Mouse (Mus musculus) liver, adult 2 months (tissue): ENCODE results near the gene Sirpa. TPM values are rescaled to one million over a fixed set of nuclear protein-coding genes. Genes with fewer than 3 reads are reported as not detected.

ENCODE experiments used
- DNase-seq: peaks from one replicate; pipeline ENCODE4 v3.0.0-alpha.2; 2011; ENCODE audit warnings: low read depth, low spot score; ENCODE audit errors: extremely low read depth
- H3K27ac ChIP-seq: fragments of 200-500 bp; replicated peaks from 2 replicates; pipeline ENCODE4 v1.5.1; 2012; ENCODE audit warnings: low read depth, mild to moderate bottlenecking, control low read depth, inconsistent platforms, low read length; ENCODE audit not compliant: insufficient read depth
- H3K27me3 ChIP-seq: fragments of 200-500 bp; 2 replicates; pipeline ENCODE4 v1.6.1; 2012; ENCODE audit warnings: mild to moderate bottlenecking, moderate library complexity, low read length, inconsistent platforms; ENCODE audit not compliant: control insufficient read depth, insufficient read depth
- H3K36me3 ChIP-seq: fragments of 200-500 bp; 2 replicates; pipeline ENCODE4 v1.6.1; 2012; ENCODE audit warnings: low read length, inconsistent platforms; ENCODE audit not compliant: control insufficient read depth, insufficient read depth
- H3K4me1 ChIP-seq: fragments of 200-500 bp; 2 replicates; pipeline ENCODE4 v1.6.1; 2011; ENCODE audit warnings: low read length; ENCODE audit not compliant: control insufficient read depth, insufficient read depth
- H3K4me3 ChIP-seq: fragments of 200-500 bp; 2 replicates; pipeline ENCODE4 v1.5.1; 2011; ENCODE audit warnings: low read depth, mild to moderate bottlenecking, control low read depth, low read length, moderate library complexity; ENCODE audit not compliant: insufficient read depth
- H3K79me2 ChIP-seq: fragments of 200-500 bp; 2 replicates; pipeline ENCODE4 v1.6.1; 2012; ENCODE audit warnings: inconsistent platforms, mild to moderate bottlenecking, low read length, moderate library complexity; ENCODE audit not compliant: control insufficient read depth, insufficient read depth
- H3K9ac ChIP-seq: fragments of 200-500 bp; 2 replicates; pipeline ENCODE4 v1.6.1; 2012; ENCODE audit warnings: low read depth, mild to moderate bottlenecking, control low read depth, inconsistent platforms, low read length
- CTCF ChIP-seq: fragments of 200-500 bp; IDR thresholded peaks from 2 replicates; pipeline ENCODE4 v1.5.1; 2011; ENCODE audit warnings: low read depth, low read length, control low read depth
- POLR2A ChIP-seq: fragments of 200-500 bp; IDR thresholded peaks from 2 replicates; pipeline ENCODE4 v1.6.1; 2011; ENCODE audit warnings: low read length, control low read depth; ENCODE audit not compliant: insufficient read depth; ENCODE audit errors: extremely low read depth
- WGBS: fragments of 180-500 bp; shearing (Covaris S2); methylation state at CpG from one replicate; pipeline ENCODE4 v1.1.7; 2018; 5-methylcytosine and 5-hydroxymethylcytosine counted together
- polyA plus RNA-seq: library from polyadenylated mRNA; depleted of rRNA; stranded (reverse); fragments of >200 nt; gene quantifications from 2 replicates; pipeline ENCODE4 v1.2.3, GENCODE M21; 2012; rRNA removed
- total RNA-seq: library from RNA; depleted of rRNA; stranded (reverse); fragments of >200 nt; gene quantifications from 2 replicates; pipeline ENCODE4 v1.2.3, GENCODE M21; 2014; rRNA removed

Gene Sirpa
- total and polyA plus RNA-seq, 2 experiments, result 12.4 to 13.1 TPM

GRCm38 (mm10) chr2:129680236-129680635 lies 87.6 kb downstream of the Sirpa start:
- Histone ChIP-seq H3K9ac (no peak overlapping the region), H3K27me3 (no peaks in the 10 kb centered on the region; the same call in 1 of the 2 replicates), H3K36me3 (no peaks in the 10 kb centered on the region), H3K27ac (no peak overlapping the region), H3K4me1 (no peaks in the 10 kb centered on the region), H3K79me2 (no peaks in the 10 kb centered on the region), H3K4me3 (no peak overlapping the region)
- 77% methylated on average over 3 of the region's 3 CpGs for WGBS
- DNase-seq, result no peak
- TF ChIP-seq CTCF (no peak), POLR2A (no peak)

Other genes starting within 250 kb of the Sirpa start
- 1.8 and 2.1 TPM in 2 replicates for gene Il1b, start 221.7 kb upstream of the Sirpa start, total RNA-seq
- 0.39 and 0.84 TPM in 2 replicates for gene Il1b, start 221.7 kb upstream of the Sirpa start, polyA plus RNA-seq
- gene F830045P16Rik, start 56.2 kb upstream of the Sirpa start, total RNA-seq, result not detected in 2 replicates
- not detected in 2 replicates for gene F830045P16Rik, start 56.2 kb upstream of the Sirpa start, polyA plus RNA-seq
- not detected in 2 replicates for gene Pdyn, start 107.0 kb downstream of the Sirpa start, total RNA-seq
- not detected in 2 replicates for gene Pdyn, start 107.0 kb downstream of the Sirpa start, polyA plus RNA-seq
- gene Stk35, start 207.7 kb downstream of the Sirpa start, total RNA-seq, result 8.5 and 8.7 TPM in 2 replicates
- 8.4 and 8.6 TPM in 2 replicates for gene Stk35, start 207.7 kb downstream of the Sirpa start, polyA plus RNA-seq